Mouse (Mus musculus) urinary bladder, postnatal 14 days (tissue): Measurements from ENCODE around the gene Thumpd3.
A peak's percentile ranks its signal among the peaks of the same experiment; 100 is the strongest.

Experiments
- DNase-seq: peaks from one replicate; pipeline ENCODE4 v3.0.0; 2021; ENCODE audit warnings: low spot score

Gene Thumpd3

GRCm38 (mm10) chr6:113046041-113046975, at the start of gene Thumpd3:
Gene Thumpd3 (plus strand): TSS chr6:113046225.
- DNase-seq, result peak; percentile 97

- no peak for DNase-seq
Observed at GRCm38 (mm10) chr6:112999199-112999598, 46.8 kb upstream of the Thumpd3 start.

GRCm38 (mm10) chr6:113000666-113001287, 45.2 kb upstream of the Thumpd3 start:
- peak; percentile 90 for DNase-seq

GRCm38 (mm10) chr6:113001719-113002118, 44.3 kb upstream of the Thumpd3 start:
- DNase-seq, result peak; percentile 32

DNA sequence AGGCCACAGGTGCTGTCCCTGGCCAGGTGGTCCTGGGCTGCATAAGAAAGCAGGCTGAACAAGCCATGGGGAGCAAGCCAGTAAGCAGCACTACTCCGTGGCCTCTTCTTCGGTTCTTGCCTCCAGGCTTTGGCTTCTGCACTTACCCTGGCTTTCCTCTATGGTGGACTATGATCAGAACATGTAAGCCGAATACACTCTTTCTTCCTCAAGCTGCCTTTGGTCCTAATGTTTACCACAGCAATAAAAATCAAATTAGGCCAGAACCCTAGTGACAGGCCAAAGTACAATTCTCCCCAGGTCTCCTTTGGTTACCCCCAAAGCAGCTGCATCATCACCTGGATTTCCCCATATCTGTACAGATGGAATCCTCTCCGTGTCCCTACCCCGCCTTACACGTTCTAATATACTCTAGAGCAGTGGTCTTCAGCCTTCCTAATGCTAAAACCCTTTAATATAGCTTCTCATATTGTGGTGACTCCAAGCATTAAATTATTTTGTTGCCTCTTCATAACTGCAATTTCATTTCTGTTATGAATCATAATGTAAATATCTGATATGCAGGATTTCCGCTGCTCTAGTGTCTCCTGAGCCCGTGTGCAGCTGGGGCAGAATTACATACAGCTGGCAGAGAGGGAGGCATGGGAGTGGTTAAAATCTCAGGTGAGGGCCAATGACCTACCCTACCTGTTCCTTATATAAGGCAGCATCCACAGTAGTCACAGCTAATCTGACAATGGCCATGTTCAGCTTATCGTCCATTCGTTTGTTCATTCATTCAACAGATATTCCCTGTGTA, 42.5 kb upstream of the Thumpd3 start:
- DNase-seq, result no peak

- DNase-seq, result no peak
Observed at GRCm38 (mm10) chr6:113006833-113007232, 39.2 kb upstream of the Thumpd3 start.

DNA sequence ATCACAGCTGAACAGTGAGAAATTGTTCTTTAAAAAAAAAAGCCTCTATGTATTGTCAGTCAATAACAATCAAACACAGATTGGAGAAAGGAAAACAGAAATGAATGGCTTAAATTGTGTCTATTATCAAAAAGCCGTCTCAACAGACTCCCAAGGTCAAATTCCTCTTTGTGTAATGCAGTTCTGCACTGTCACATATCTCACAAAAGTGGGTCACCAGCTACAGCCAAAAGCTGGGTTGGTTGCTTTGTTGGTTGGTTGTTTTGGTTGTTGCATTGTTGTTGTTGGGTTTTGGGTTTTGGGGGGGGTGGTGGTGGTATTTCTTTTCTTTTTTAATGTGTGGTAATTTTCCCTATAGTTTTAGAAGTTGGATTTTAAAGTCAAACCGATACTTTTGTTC, 34.1 kb upstream of the Thumpd3 start:
- DNase-seq, result no peak

- peak; percentile 73 for DNase-seq
Observed at GRCm38 (mm10) chr6:113012495-113012941, 33.5 kb upstream of the Thumpd3 start.

DNA sequence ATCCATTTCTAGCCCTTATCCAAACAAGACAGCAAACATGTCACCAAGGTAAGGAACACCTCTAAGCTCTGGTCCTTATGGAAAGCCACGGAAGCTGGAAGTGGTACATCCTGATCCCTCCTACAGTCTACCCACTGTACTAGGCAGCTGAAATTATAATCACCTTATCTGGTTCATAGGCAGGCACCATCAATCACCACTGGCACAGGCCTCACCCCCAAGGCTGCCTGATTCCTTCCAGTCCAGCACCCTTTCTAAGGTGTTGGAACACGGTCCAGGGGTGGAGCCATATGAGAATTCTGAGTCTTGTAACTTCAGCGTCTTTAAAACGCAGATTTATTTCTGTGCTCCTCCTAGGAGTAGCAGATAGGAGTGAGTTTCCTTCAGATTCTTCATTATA, 32.5 kb upstream of the Thumpd3 start:
- DNase-seq, result no peak

DNA sequence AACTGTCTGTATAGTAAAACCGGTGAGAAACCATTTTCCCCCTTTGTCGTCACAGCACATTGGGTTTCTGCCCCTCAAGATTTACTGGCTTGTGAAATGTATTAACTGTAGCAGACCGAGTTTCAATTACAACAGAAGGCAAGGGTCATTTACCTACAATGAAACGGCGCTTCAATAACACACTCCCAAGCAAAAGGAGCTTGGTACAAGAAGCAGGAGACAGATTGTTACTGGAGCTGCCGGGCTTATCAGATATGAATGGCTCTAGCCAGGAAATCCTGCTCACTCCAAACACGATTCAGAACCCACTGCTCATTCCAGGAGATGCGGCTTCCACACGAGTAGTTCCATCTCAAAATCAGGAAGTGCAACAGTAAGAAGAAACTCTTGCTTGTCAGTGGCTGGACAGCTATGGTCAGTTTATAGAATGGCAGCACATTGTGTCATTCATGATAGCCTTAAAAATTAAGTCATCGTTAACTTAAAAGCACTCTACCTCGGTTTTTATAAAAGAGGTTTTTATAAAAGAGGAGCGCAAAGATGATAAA, 28.5 kb upstream of the Thumpd3 start:
- DNase-seq, result no peak

DNA sequence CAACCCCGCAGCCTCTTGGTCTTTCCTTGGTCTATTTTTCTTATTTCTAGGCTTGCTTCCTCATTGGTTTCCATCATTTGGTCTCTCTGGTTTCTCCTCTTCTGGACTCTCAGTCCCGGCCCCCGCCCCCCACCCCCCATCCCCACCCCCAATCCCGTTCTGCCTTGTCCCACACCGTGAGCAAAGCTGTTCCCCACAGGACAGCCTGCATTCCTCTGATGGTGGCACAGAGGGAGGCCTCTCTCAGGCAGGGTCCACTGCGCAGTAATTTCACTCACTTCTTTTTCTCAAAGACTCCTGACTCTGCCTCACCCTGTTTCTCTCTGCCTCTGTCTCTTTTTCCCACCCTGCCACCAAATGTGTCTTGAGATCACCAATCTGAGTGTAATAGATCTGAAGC, 27.9 kb upstream of the Thumpd3 start:
- DNase-seq, result no peak

DNA sequence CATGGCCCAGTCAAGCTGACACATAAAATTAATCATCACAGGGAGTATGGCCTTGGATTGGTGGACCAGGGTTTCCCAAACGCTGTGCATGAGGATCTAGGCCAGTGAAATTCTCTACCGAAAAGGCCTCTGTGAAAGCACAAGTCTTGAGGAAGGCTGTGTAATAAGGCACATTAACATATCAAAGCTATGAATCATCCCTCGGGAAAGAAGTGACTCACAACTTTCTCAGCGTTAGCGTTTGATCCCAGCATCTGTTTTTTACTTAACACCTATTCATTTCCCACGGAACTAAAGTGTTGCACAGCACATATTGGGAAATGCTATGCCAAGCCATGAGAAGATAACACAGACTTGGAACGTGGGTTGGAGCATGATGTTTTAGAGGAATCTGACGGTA, 21.2 kb upstream of the Thumpd3 start:
- DNase-seq, result peak; percentile 21

- DNase-seq, result no peak
Observed at GRCm38 (mm10) chr6:113025774-113026173, 20.3 kb upstream of the Thumpd3 start.

DNA sequence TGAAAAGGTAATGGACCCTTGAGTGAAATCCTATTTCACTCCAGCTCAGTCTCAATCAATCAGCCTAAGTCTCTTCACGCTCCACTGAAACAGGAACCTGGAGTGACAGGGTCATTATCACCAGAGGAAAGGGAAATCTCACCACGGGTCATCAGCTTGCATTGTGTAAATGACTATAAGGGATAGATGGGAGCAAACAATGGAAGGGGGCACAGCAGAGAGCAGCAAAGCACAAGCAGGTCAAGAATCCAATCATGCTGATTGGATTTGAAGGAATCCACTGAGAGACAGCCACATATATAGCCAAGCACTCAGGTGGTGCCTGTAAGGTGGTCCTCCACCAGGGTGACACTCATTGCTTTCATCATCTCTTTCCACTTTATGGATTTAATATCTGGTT, 18.6 kb upstream of the Thumpd3 start:
- DNase-seq, result no peak

GRCm38 (mm10) chr6:113029006-113029405, 17.0 kb upstream of the Thumpd3 start:
- DNase-seq, result no peak

- DNase-seq, result no peak
Observed at GRCm38 (mm10) chr6:113030553-113030952, 15.5 kb upstream of the Thumpd3 start.

DNA sequence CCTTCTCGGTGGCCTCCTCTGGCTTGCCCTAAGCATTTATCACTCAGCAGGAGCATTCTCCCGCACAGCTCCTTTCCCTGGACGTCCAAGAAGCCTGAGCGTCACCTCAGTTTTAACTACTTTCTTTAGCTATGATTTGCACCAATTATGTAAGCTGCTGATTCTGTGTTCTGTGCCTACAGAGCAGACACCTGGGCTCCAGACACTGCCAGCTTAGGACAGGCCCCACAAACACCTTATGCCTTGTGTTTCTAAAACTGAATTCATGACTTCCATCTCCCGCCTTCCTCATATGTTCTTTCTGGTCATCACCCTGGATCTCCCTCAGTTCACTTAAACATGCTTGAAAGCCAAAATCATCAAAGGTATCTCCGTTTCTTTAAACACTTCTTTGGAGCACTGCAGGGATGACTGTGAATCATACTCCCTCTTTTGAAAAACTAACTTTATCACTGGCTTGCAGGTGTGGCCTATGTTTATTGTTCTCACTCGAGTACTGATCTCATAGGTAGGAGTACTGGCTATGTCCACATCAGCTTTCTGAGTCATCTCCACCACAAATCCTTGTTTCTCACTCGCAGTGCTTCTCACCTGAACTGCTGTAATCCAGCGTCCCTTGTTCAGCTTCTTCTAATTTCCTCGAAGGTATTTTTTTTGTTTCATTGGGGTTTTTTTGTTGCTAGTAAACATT, 14.9 kb upstream of the Thumpd3 start:
- DNase-seq, result peak; percentile 18

GRCm38 (mm10) chr6:113032121-113032520, 13.9 kb upstream of the Thumpd3 start:
- no peak for DNase-seq

- no peak for DNase-seq
Observed at GRCm38 (mm10) chr6:113033185-113033584, 12.8 kb upstream of the Thumpd3 start.

DNA sequence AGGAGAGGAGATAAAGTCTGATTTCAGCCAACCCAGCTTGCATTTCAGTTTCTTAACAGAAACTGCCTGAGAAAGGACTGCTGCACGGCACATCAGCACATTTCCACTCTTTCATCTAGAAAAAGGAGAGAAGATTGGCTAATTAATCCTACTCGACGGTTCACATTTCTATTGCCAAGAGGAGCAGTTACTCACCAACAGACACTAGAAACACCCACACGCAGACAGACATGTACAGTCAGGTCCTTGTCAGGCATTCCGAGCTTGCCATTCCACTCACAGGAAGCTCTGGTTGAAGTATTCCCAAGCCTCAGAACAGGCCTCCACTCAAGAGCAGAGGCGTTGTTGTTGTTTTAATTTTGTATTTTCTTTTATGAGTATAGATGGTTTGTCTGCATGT, 11.6 kb upstream of the Thumpd3 start:
- DNase-seq, result no peak

DNA sequence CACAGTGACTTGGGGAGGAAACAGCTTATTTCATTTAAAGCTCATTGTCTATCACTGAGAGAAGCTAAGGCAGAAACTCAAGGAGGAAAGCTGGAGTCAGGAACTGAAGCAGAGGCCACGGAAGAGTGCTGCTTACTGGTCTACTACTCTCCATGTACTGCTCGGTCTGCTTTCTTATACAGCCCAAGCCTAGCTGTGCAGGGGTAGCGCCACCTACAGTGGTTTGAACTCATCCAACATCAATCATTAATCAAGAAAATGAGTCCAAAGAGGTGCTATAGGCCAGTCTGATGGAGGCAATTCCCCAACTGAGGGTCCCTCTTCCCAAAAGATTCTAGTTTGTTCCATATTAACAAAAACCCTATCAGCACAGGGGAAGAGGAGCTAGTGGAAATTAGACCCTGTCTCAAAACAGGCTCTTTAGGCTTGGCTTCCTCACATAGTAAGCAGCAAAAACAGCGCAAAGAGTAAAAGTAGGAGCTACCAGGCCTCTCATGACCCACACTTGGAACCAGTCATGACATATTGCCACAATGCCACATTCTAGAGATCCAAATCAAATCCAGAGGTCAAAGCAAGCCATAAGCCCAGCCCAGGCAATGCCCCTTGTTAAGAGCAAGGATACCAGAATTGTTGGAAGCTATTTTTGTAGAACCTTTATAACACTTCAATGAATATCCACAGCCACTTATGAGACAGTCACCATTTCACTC, 9.4 kb upstream of the Thumpd3 start:
- no peak for DNase-seq
